Mouse (Mus musculus) lung, postnatal 10 days (tissue): ENCODE results near the gene Ppp3ca.
"Not testable (repeated sequence)": the region's sequence is repeated elsewhere in the genome, so short reads cannot be mapped to it uniquely, and the experiment has no call there.

Experiments used
- DNase-seq: peaks from one replicate; pipeline ENCODE4 v3.0.0; 2021

The Ppp3ca gene

GRCm38 (mm10) chr3:136688101-136688586 lies 18.2 kb downstream of the Ppp3ca start:
- DNase-seq, result no peak

GRCm38 (mm10) chr3:136689793-136690543 lies 20.0 kb downstream of the Ppp3ca start:
- DNase-seq, result no peak

GRCm38 (mm10) chr3:136691984-136692383 lies 22.1 kb downstream of the Ppp3ca start:
- no peak for DNase-seq

GRCm38 (mm10) chr3:136693547-136693946 lies 23.6 kb downstream of the Ppp3ca start:
- no peak for DNase-seq

- no peak for DNase-seq
These were observed 27.8 kb downstream of the Ppp3ca start for GRCm38 (mm10) chr3:136697626-136698191.

- not testable (repeated sequence) for DNase-seq
These were observed 29.8 kb downstream of the Ppp3ca start for GRCm38 (mm10) chr3:136699711-136700110.

- DNase-seq, result peak; percentile 15
These were observed 30.6 kb downstream of the Ppp3ca start for GRCm38 (mm10) chr3:136700447-136701009.

GRCm38 (mm10) chr3:136702861-136703260 lies 32.9 kb downstream of the Ppp3ca start:
- no peak for DNase-seq

- peak; percentile 19 for DNase-seq
These were observed 34.8 kb downstream of the Ppp3ca start for GRCm38 (mm10) chr3:136704515-136705247.

GRCm38 (mm10) chr3:136706048-136706447 lies 36.1 kb downstream of the Ppp3ca start:
- no peak for DNase-seq

- DNase-seq, result no peak
These were observed 36.8 kb downstream of the Ppp3ca start for GRCm38 (mm10) chr3:136706771-136707170.

- no peak for DNase-seq
These were observed 37.5 kb downstream of the Ppp3ca start for GRCm38 (mm10) chr3:136707222-136708019.

GRCm38 (mm10) chr3:136708230-136708629 lies 38.3 kb downstream of the Ppp3ca start:
- DNase-seq, result no peak

- DNase-seq, result no peak
These were observed 40.5 kb downstream of the Ppp3ca start for GRCm38 (mm10) chr3:136710310-136710906.

GRCm38 (mm10) chr3:136714307-136715039 lies 44.5 kb downstream of the Ppp3ca start:
- DNase-seq, result no peak

- no peak for DNase-seq
These were observed 46.3 kb downstream of the Ppp3ca start for GRCm38 (mm10) chr3:136716247-136716646.

GRCm38 (mm10) chr3:136718412-136718811 lies 48.5 kb downstream of the Ppp3ca start:
- DNase-seq, result no peak

GRCm38 (mm10) chr3:136721241-136721640 lies 51.3 kb downstream of the Ppp3ca start:
- no peak for DNase-seq

- no peak for DNase-seq
These were observed 52.0 kb downstream of the Ppp3ca start for GRCm38 (mm10) chr3:136721804-136722427.

- DNase-seq, result no peak
These were observed 52.6 kb downstream of the Ppp3ca start for GRCm38 (mm10) chr3:136722493-136722892.
